Mouse (Mus musculus): ENCODE results near the gene B9d1. TPM values are rescaled to one million over a fixed set of nuclear protein-coding genes. Genes with fewer than 3 reads are reported as not detected.

The B9d1 gene
- polyA plus RNA-seq, 1 experiment from 2014 or later = 16.8 TPM

DNA sequence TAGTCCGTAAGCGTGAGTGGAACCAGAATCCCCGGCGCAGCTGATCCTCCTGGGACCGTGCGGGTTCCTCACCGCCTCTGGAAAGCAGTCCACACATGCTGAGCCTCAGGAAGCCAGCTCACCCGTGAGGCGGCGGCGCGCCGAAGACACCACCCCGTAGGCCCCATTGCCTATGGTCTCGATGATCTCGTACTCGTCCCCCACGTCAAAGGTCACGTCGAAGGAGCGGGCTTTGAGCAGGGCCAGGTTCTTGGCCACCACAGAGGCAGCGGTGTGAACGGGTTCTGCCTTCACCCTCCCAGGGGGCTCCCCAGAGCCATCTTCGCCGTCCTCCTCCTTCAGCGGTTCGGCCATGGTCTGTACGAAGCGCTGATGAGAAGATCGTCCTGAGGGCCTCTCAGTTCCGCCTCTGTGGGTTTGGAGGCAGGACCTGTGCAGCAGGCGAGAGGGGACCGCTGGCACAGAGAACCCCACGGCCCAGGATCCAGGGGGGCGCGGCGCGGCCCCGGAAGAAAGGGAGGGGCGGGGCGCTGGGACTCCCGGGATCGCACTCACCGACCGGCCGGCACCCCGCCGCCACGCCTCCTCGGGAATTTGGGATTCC is 11.3 kb upstream of the B9d1 start:
- Histone ChIP-seq H3K9ac (replicated peaks; ENCODE audit: low read depth) (peak overlapping the region; percentile 69), H3K4me2 (replicated peaks; ENCODE audit: low read depth, low read length) (peak overlapping the region; percentile 88), H3K27me3 (replicated peaks; ENCODE audit: insufficient read depth, low read length) (no peaks in the 10 kb centered on the region), H3K4me3 (ENCODE audit: low read depth, low read length) (peak overlapping the region; percentile 83), H3K9me3 (ENCODE audit: low read length) (no peaks in the 10 kb centered on the region), H3K27ac (ENCODE audit: low read length) (peak overlapping the region; percentile 84), H3K4me1 (ENCODE audit: insufficient read depth, low read depth, low read length) (peaks cover 10% of the 10 kb centered on the region; the same call in 1 of the 2 replicates), H3K36me3 (ENCODE audit: insufficient read depth, low read length) (peaks cover 21% of the 10 kb centered on the region; the same call in 1 of the 2 replicates)
- peak; percentile 17; the same call in 1 of the 2 replicates for TF ChIP-seq CTCF (IDR thresholded peaks at IDR 0.05)
- TF ChIP-seq EP300 (IDR thresholded peaks at IDR 0.05) = no peak
- peak; percentile 25 for DNase-seq (ENCODE audit: low spot score)
- WGBS = 1% methylated on average over 41 of the region's 50 CpGs
- ATAC-seq = peak; percentile 45

DNA sequence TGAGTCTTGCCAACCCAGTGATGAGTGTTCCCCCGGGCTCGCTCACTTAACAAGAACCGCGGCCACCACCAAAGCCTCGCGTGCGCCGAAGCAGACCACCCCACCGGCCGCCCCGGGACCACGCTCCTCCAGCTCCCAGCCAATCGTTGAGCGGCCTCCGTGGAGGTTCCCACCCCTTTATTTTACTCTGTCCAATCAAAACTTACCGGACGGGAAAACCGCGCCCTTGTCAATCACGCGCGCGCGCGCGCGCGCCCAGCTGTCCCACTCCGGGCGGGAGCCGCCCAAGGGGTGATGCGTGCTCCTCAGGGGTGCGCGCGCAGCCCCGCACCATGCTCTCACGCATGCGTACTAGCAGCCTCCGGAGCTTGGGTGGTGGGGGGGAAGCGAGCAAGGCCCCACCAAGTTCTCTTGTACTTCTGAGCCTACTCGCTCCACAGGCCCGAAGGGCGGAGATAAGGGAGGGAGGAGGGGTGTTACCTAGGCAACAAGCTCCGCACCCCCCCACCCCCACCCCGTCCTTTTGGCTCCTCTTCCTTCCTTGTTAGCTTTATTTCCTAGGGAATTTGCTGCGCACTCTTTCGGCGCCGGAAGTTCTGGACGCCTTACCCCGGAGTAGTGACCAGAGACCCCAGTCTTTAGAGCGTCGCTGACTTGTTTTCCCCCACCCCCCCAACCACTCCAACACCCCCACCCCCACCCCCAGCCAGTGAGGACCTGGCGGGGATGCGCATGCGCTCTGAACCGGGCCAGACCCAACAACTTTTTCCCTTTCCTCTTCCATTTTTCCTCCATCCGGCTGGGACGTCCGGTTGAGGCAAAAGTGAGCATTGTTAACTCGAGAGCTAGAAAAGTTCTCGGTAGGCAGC is 10.6 kb upstream of the B9d1 start, which contains the start of gene Mapk7:
TSS of gene Mapk7 (minus strand) at position 278 of the 869 bp plus-strand sequence.
- Histone ChIP-seq H3K4me1 (ENCODE audit: insufficient read depth, low read depth, low read length) (peaks cover 10% of the 10 kb centered on the region; the same call in 1 of the 2 replicates), H3K27me3 (replicated peaks; ENCODE audit: insufficient read depth, low read length) (no peaks in the 10 kb centered on the region), H3K9ac (replicated peaks; ENCODE audit: low read depth) (peak within 1 kb of the TSS; percentile 69), H3K4me2 (replicated peaks; ENCODE audit: low read depth, low read length) (peak within 1 kb of the TSS; percentile 88), H3K27ac (ENCODE audit: low read length) (peak within 1 kb of the TSS; percentile 88), H3K4me3 (ENCODE audit: low read depth, low read length) (peak within 1 kb of the TSS; percentile 83), H3K36me3 (ENCODE audit: insufficient read depth, low read length) (peaks cover 13% of the 10 kb centered on the region; the same call in 1 of the 2 replicates), H3K9me3 (ENCODE audit: low read length) (no peaks in the 10 kb centered on the region)
- no peak for TF ChIP-seq EP300 (IDR thresholded peaks at IDR 0.05)
- no peak for TF ChIP-seq CTCF (IDR thresholded peaks at IDR 0.05)
- WGBS = 0% methylated on average over 54 of the region's 62 CpGs
- peak; percentile 93 for ATAC-seq
- DNase-seq (ENCODE audit: low spot score) = peak; percentile 99

DNA sequence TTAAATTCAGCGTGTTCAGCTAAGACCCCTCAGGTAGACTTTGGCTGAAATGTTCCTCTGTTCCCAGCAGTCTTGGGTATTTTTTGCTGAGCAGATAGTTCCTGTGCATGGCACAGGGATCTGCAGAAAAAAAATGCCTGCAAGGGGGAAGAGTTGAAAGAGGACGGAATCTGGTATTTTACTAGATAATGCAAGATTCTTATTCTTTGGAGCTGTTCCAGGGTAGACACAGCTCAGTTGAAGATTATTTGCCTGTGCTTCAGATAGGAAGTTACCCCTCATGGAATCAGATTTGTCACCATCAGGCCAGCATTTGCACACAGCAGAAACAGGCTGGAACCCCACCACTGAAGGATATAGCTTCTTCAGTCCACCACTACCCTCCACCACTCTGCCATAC is 9.4 kb upstream of the B9d1 start:
- Histone ChIP-seq H3K9ac (replicated peaks; ENCODE audit: low read depth) (no peak overlapping the region), H3K9me3 (ENCODE audit: low read length) (no peaks in the 10 kb centered on the region), H3K4me1 (ENCODE audit: insufficient read depth, low read depth, low read length) (peaks cover 10% of the 10 kb centered on the region; the same call in 1 of the 2 replicates), H3K4me2 (replicated peaks; ENCODE audit: low read depth, low read length) (no peak overlapping the region), H3K4me3 (ENCODE audit: low read depth, low read length) (no peak overlapping the region), H3K27me3 (replicated peaks; ENCODE audit: insufficient read depth, low read length) (no peaks in the 10 kb centered on the region), H3K36me3 (ENCODE audit: insufficient read depth, low read length) (peaks cover 8% of the 10 kb centered on the region; the same call in 1 of the 2 replicates), H3K27ac (ENCODE audit: low read length) (no peak overlapping the region)
- WGBS = 77% methylated on average over 2 of the region's 2 CpGs
- ATAC-seq = no peak
- DNase-seq (ENCODE audit: low spot score) = no peak
- TF ChIP-seq CTCF (IDR thresholded peaks at IDR 0.05) (no peak), EP300 (IDR thresholded peaks at IDR 0.05) (no peak)

DNA sequence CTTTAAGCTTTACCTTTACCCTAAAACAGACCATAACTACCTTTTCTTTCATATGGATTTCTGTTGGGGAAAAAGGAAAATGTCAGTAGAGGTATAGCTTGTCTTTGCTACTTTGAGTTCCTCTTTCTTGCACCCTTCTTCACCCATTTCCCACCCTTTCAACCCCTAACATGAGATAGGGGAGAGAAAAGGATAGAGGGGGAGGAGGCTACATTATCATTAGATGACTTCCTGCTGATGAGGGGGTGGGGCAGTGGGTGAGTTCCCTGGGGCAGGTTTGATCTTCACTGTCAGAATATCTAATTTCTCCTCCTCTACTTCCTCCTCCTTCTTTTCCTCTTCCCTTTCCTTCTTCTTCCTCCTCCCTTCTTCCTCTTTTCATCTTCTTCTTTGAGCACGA is 7.5 kb upstream of the B9d1 start:
- no peaks in the 10 kb centered on the region for H3K36me3 ChIP-seq (ENCODE audit: insufficient read depth, low read length)
- no peak for TF ChIP-seq EP300 (IDR thresholded peaks at IDR 0.05)
- no peak for TF ChIP-seq CTCF (IDR thresholded peaks at IDR 0.05)
- H3K9ac ChIP-seq (replicated peaks; ENCODE audit: low read depth) = no peak overlapping the region
- H3K27me3 ChIP-seq (replicated peaks; ENCODE audit: insufficient read depth, low read length) = no peaks in the 10 kb centered on the region
- ATAC-seq = no peak
- no peak overlapping the region for H3K27ac ChIP-seq (ENCODE audit: low read length)
- no peak overlapping the region for H3K4me2 ChIP-seq (replicated peaks; ENCODE audit: low read depth, low read length)
- no peak overlapping the region for H3K4me3 ChIP-seq (ENCODE audit: low read depth, low read length)
- 83% methylated on average over 1 of the region's 1 CpGs for WGBS
- H3K4me1 ChIP-seq (ENCODE audit: insufficient read depth, low read depth, low read length) = peaks cover 10% of the 10 kb centered on the region; the same call in 1 of the 2 replicates
- no peak for DNase-seq (ENCODE audit: low spot score)
- H3K9me3 ChIP-seq (ENCODE audit: low read length) = no peaks in the 10 kb centered on the region

DNA sequence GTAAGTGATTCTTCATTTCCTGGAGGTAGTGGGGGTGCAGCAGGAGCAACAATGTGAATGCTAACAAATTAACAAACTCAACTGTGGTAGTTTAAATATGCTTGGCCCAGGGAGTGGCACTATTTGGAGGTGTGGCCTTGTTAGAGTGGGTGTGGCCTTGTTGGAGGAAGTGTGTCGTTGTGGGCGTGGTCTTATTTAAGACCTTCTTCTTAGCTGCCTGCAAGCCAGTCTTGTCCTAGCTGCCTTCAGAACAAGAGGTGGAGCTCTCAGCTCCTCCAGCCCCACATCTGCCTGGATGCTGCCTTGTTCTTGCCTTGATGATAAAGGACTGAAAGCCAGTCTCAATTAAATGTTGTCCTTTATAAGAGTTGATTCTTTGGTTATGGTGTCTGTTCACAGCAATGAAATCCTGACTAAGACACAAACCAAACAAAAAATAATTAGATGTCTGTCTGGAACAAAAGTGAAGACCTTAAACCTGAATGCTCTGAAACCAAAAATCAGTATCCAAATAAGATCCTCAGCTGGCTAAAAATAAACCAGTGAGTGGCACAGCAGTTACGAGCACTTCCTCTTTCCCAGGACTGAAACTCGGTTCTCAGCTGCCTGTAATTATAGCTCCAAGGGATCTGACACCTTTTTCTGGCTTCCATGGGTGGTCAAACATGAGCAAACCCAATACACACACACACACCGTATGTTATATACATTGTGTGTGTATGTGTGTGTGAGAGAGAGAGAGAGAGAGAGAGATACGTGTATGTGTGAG is 6.0 kb upstream of the B9d1 start:
- H3K9ac ChIP-seq (replicated peaks; ENCODE audit: low read depth) = no peak overlapping the region
- 39% methylated on average over 6 of the region's 6 CpGs for WGBS
- no peak overlapping the region for H3K4me2 ChIP-seq (replicated peaks; ENCODE audit: low read depth, low read length)
- ATAC-seq = no peak
- no peaks in the 10 kb centered on the region for H3K27me3 ChIP-seq (replicated peaks; ENCODE audit: insufficient read depth, low read length)
- no peak overlapping the region for H3K27ac ChIP-seq (ENCODE audit: low read length)
- peak; percentile 47 for DNase-seq (ENCODE audit: low spot score)
- H3K36me3 ChIP-seq (ENCODE audit: insufficient read depth, low read length) = no peaks in the 10 kb centered on the region
- no peaks in the 10 kb centered on the region for H3K4me1 ChIP-seq (ENCODE audit: insufficient read depth, low read depth, low read length)
- H3K9me3 ChIP-seq (ENCODE audit: low read length) = no peaks in the 10 kb centered on the region
- TF ChIP-seq CTCF (IDR thresholded peaks at IDR 0.05) (no peak), EP300 (IDR thresholded peaks at IDR 0.05) (no peak)
- H3K4me3 ChIP-seq (ENCODE audit: low read depth, low read length) = no peak overlapping the region

All from lung, postnatal 0 days (tissue).